Mouse (Mus musculus) MEL (cell line): ENCODE data around the gene Atg9b. TPM values are rescaled to one million over a fixed set of nuclear protein-coding genes. Genes with fewer than 3 reads are reported as not detected.

Experiments used
- DNase-seq: peaks from one replicate; pipeline ENCODE4 v3.0.0; 2011; ENCODE audit warnings: low read depth, low spot score
- H3K27ac ChIP-seq: 2 replicates; pipeline ENCODE4 v1.5.1; 2012; ENCODE audit warnings: low read depth, mild to moderate bottlenecking, control low read depth, low read length, moderate library complexity; ENCODE audit not compliant: control insufficient read depth
- H3K27me3 ChIP-seq, 2 experiments: fragments of 150-350 bp in 1 of 2; sonication (generic) in 1 of 2; 2 replicates each; pipeline ENCODE4 v1.6.1; 2012; ENCODE audit warnings: low read length in 2 of 2, mild to moderate bottlenecking in 2 of 2, improper control_type of control experiment in 1 of 2, moderate library complexity in 1 of 2; ENCODE audit not compliant: insufficient read depth in 2 of 2, control insufficient read depth in 1 of 2
- H3K36me3 ChIP-seq, 2 experiments: 2 replicates each; pipeline ENCODE4 v1.6.1; 2012 to 2014; ENCODE audit warnings: low read length in 2 of 2, improper control_type of control experiment in 1 of 2, inconsistent platforms in 1 of 2, mild to moderate bottlenecking in 1 of 2; ENCODE audit not compliant: insufficient read depth in 2 of 2, control insufficient read depth in 1 of 2
- H3K4me1 ChIP-seq, 2 experiments: fragments of 150-350 bp in 1 of 2; sonication (generic) in 1 of 2; 2 replicates each; pipeline ENCODE4 v1.6.1; 2012; ENCODE audit warnings: low read length in 2 of 2, improper control_type of control experiment in 1 of 2, mild to moderate bottlenecking in 1 of 2; ENCODE audit not compliant: insufficient read depth in 2 of 2, control insufficient read depth in 1 of 2
- H3K4me3 ChIP-seq, 2 experiments: fragments of 150-350 bp in 1 of 2; sonication (generic) in 1 of 2; 2 replicates each; pipeline ENCODE4 v1.5.1; 2012; ENCODE audit warnings: low read depth in 2 of 2, low read length in 2 of 2, mild to moderate bottlenecking in 2 of 2, moderate library complexity in 2 of 2, control low read depth in 1 of 2, improper control_type of control experiment in 1 of 2; ENCODE audit not compliant: control insufficient read depth in 1 of 2, insufficient read depth in 1 of 2
- H3K79me2 ChIP-seq: 2 replicates; pipeline ENCODE4 v1.6.1; 2012; ENCODE audit warnings: mild to moderate bottlenecking, low read length, moderate library complexity; ENCODE audit not compliant: control insufficient read depth, poor library complexity, insufficient read depth
- H3K9ac ChIP-seq: 2 replicates; pipeline ENCODE4 v1.6.1; 2012; ENCODE audit warnings: low read depth, mild to moderate bottlenecking, control low read depth, low read length, moderate library complexity; ENCODE audit not compliant: control insufficient read depth, poor library complexity, severe bottlenecking
- H3K9me3 ChIP-seq: fragments of 150-350 bp; sonication (generic); replicated peaks from 2 replicates; pipeline ENCODE4 v1.6.1; 2012; ENCODE audit warnings: mild to moderate bottlenecking, low read length, improper control_type of control experiment, moderate library complexity; ENCODE audit not compliant: insufficient read depth
- BHLHE40 ChIP-seq: IDR thresholded peaks from 2 replicates; pipeline ENCODE4 v1.6.1; 2012; ENCODE audit warnings: low read depth, mild to moderate bottlenecking, inconsistent platforms, low read length, improper control_type of control experiment, borderline replicate concordance
- CHD1 ChIP-seq: IDR thresholded peaks from 2 replicates; pipeline ENCODE4 v1.6.1; 2012; ENCODE audit warnings: low read depth, mild to moderate bottlenecking, inconsistent platforms, low read length, improper control_type of control experiment
- CTCF ChIP-seq, 3 experiments: IDR thresholded peaks in 2 of 3; conservative IDR thresholded peaks in 1 of 3; 2 replicates each; pipeline ENCODE4 v1.5.1; 2011 to 2012; ENCODE audit warnings: low read length in 3 of 3, low read depth in 2 of 3, mild to moderate bottlenecking in 2 of 3, improper control_type of control experiment in 1 of 3, inconsistent platforms in 1 of 3, mixed read lengths in 1 of 3, moderate library complexity in 1 of 3; ENCODE audit not compliant: control insufficient read depth in 1 of 3, insufficient read depth in 1 of 3, poor library complexity in 1 of 3, severe bottlenecking in 1 of 3
- ELF1 ChIP-seq: IDR thresholded peaks from 2 replicates; pipeline ENCODE4 v1.6.1; 2014; ENCODE audit warnings: low read depth, mild to moderate bottlenecking, inconsistent platforms, low read length, improper control_type of control experiment, moderate library complexity
- EP300 ChIP-seq, 2 experiments: IDR thresholded peaks; 2 replicates each; pipeline ENCODE4 v1.6.1; 2011; ENCODE audit warnings: improper control_type of control experiment in 2 of 2, low read length in 2 of 2, low read depth in 1 of 2, mild to moderate bottlenecking in 1 of 2
- ETS1 ChIP-seq: IDR thresholded peaks from 2 replicates; pipeline ENCODE4 v1.6.1; 2012; ENCODE audit warnings: low read depth, mild to moderate bottlenecking, inconsistent platforms, low read length, improper control_type of control experiment, moderate library complexity
- GABPA ChIP-seq: IDR thresholded peaks from 2 replicates; pipeline ENCODE4 v1.6.1; 2012; ENCODE audit warnings: low read depth, mild to moderate bottlenecking, inconsistent platforms, low read length, improper control_type of control experiment, moderate library complexity
- HCFC1 ChIP-seq: IDR thresholded peaks from 2 replicates; pipeline ENCODE4 v1.6.1; 2012; ENCODE audit warnings: low read depth, mild to moderate bottlenecking, inconsistent platforms, low read length, improper control_type of control experiment, moderate library complexity
- JUND ChIP-seq: IDR thresholded peaks from 2 replicates; pipeline ENCODE4 v1.6.1; 2011; ENCODE audit warnings: low read depth, mild to moderate bottlenecking, improper control_type of control experiment, low read length
- KAT2A ChIP-seq: conservative IDR thresholded peaks from 2 replicates; pipeline ENCODE4 v1.6.1; 2012; ENCODE audit warnings: low read depth, low read length, improper control_type of control experiment, inconsistent platforms
- MAX ChIP-seq: IDR thresholded peaks from 2 replicates; pipeline ENCODE4 v1.6.1; 2011; ENCODE audit warnings: low read length, improper control_type of control experiment
- MAZ ChIP-seq: IDR thresholded peaks from 2 replicates; pipeline ENCODE4 v1.6.1; 2012; ENCODE audit warnings: low read depth, mild to moderate bottlenecking, inconsistent platforms, low read length, improper control_type of control experiment
- MEF2A ChIP-seq: IDR thresholded peaks from 2 replicates; pipeline ENCODE4 v1.6.1; 2014; ENCODE audit warnings: low read depth, mild to moderate bottlenecking, inconsistent platforms, low read length, improper control_type of control experiment; ENCODE audit not compliant: poor library complexity, insufficient replicate concordance, severe bottlenecking; ENCODE audit errors: extremely low read depth
- MXI1 ChIP-seq: IDR thresholded peaks from 2 replicates; pipeline ENCODE4 v1.6.1; 2011; ENCODE audit warnings: mild to moderate bottlenecking, low read depth, low read length, improper control_type of control experiment
- MYB ChIP-seq: IDR thresholded peaks from 2 replicates; pipeline ENCODE4 v1.6.1; 2011; ENCODE audit warnings: mild to moderate bottlenecking, low read depth, low read length, improper control_type of control experiment
- MYC ChIP-seq: IDR thresholded peaks from 2 replicates; pipeline ENCODE4 v1.6.1; 2011; ENCODE audit warnings: low read depth, mild to moderate bottlenecking, low read length, improper control_type of control experiment, moderate library complexity
- NELFE ChIP-seq: IDR thresholded peaks from 2 replicates; pipeline ENCODE4 v1.6.1; 2011; ENCODE audit warnings: low read depth, low read length, improper control_type of control experiment
- POLR2A ChIP-seq, 2 experiments: IDR thresholded peaks; 2 replicates each; pipeline ENCODE4 v1.6.1; 2011 to 2012; ENCODE audit warnings: low read length in 2 of 2, mild to moderate bottlenecking in 2 of 2, control low read depth in 1 of 2, improper control_type of control experiment in 1 of 2, low read depth in 1 of 2, moderate library complexity in 1 of 2; ENCODE audit not compliant: control insufficient read depth in 1 of 2, insufficient read depth in 1 of 2, poor library complexity in 1 of 2
- POLR2AphosphoS2 ChIP-seq: IDR thresholded peaks from 2 replicates; pipeline ENCODE4 v1.6.1; 2011; ENCODE audit warnings: low read length, improper control_type of control experiment
- POLR2AphosphoS5 ChIP-seq: IDR thresholded peaks from 2 replicates; pipeline ENCODE4 v1.6.1; 2012; ENCODE audit warnings: low read depth, borderline replicate concordance, mild to moderate bottlenecking, inconsistent platforms, low read length, moderate library complexity, mixed read lengths
- RAD21 ChIP-seq: IDR thresholded peaks from 2 replicates; pipeline ENCODE4 v1.6.1; 2011; ENCODE audit warnings: mild to moderate bottlenecking, low read depth, low read length, improper control_type of control experiment
- RCOR1 ChIP-seq: IDR thresholded peaks from 2 replicates; pipeline ENCODE4 v1.6.1; 2012; ENCODE audit warnings: low read depth, mild to moderate bottlenecking, inconsistent platforms, low read length, improper control_type of control experiment
- SIN3A ChIP-seq: IDR thresholded peaks from 2 replicates; pipeline ENCODE4 v1.6.1; 2012; ENCODE audit warnings: low read length, improper control_type of control experiment, inconsistent platforms
- SMC3 ChIP-seq: IDR thresholded peaks from 2 replicates; pipeline ENCODE4 v1.6.1; 2011; ENCODE audit warnings: low read depth, low read length, improper control_type of control experiment
- TAL1 ChIP-seq: IDR thresholded peaks from 2 replicates; pipeline ENCODE4 v1.6.1; 2012; ENCODE audit warnings: mild to moderate bottlenecking, inconsistent platforms, low read length, moderate library complexity, mixed read lengths
- TBP ChIP-seq: IDR thresholded peaks from 2 replicates; pipeline ENCODE4 v1.8.0; 2011; ENCODE audit warnings: low read depth, low read length, improper control_type of control experiment
- UBTF ChIP-seq: IDR thresholded peaks from 2 replicates; pipeline ENCODE4 v1.6.1; 2012; ENCODE audit warnings: low read depth, mild to moderate bottlenecking, inconsistent platforms, low read length, improper control_type of control experiment, moderate library complexity, borderline replicate concordance; ENCODE audit not compliant: insufficient read depth
- USF2 ChIP-seq, 2 experiments: IDR thresholded peaks; 2 replicates each; pipeline ENCODE4 v1.6.1; 2011 to 2012; ENCODE audit warnings: improper control_type of control experiment in 2 of 2, low read length in 2 of 2, borderline replicate concordance in 1 of 2, inconsistent platforms in 1 of 2, low read depth in 1 of 2, mild to moderate bottlenecking in 1 of 2; ENCODE audit not compliant: insufficient read depth in 1 of 2
- ZC3H11A ChIP-seq: IDR thresholded peaks from 2 replicates; pipeline ENCODE4 v1.6.1; 2012; ENCODE audit warnings: low read depth, mild to moderate bottlenecking, inconsistent platforms, low read length, improper control_type of control experiment
- ZKSCAN1 ChIP-seq: IDR thresholded peaks from 2 replicates; pipeline ENCODE4 v1.6.1; 2012; ENCODE audit warnings: low read depth, mild to moderate bottlenecking, inconsistent platforms, low read length, improper control_type of control experiment, moderate library complexity
- ZMIZ1 ChIP-seq: IDR thresholded peaks from 2 replicates; pipeline ENCODE4 v1.6.1; 2012; ENCODE audit warnings: low read depth, mild to moderate bottlenecking, inconsistent platforms, low read length, improper control_type of control experiment, moderate library complexity
- ZNF384 ChIP-seq: IDR thresholded peaks from 2 replicates; pipeline ENCODE4 v1.6.1; 2012; ENCODE audit warnings: low read depth, mild to moderate bottlenecking, inconsistent platforms, low read length, improper control_type of control experiment
- polyA plus RNA-seq, 2 experiments: library from polyadenylated mRNA; stranded (reverse) in 1 of 2; unstranded in 1 of 2; fragments of >175 nt in 1 of 2; fragments of >200 nt in 1 of 2; gene quantifications; 2 replicates each; pipeline versions ENCODE4 v1.2.1 to v1.2.4; 2012; ENCODE audit warnings: low replicate concordance in 2 of 2, low read depth in 1 of 2; ENCODE audit not compliant: insufficient read length in 2 of 2, insufficient read depth in 1 of 2, missing spikeins in 1 of 2
- total RNA-seq: library from RNA; depleted of rRNA; stranded (reverse); fragments of 300-350 nt; gene quantifications from 2 replicates; pipeline ENCODE4 v1.2.3, GENCODE M21; 2012

Atg9b gene
- total and polyA plus RNA-seq, 3 experiments = 41.2 to 41.5 TPM; not detected in 1

GRCm38 (mm10) chr5:24360792-24361454 is 31.0 kb downstream of the Atg9b start (continued):
- TF ChIP-seq ZKSCAN1 = no peak
- no peak for TF ChIP-seq GABPA
- TF ChIP-seq MXI1 = peak; percentile 56; the same call in 1 of the 2 replicates
- TF ChIP-seq USF2 (IDR thresholded peaks at IDR 0.05; ENCODE audit: borderline replicate concordance in 1 of 2, insufficient read depth in 1 of 2, low read depth in 1 of 2, low read length in 2 of 2) = no peak
- TF ChIP-seq JUND = peak; percentile 69; the same call in 1 of the 2 replicates
- TF ChIP-seq SMC3 = peak; percentile 100
- TF ChIP-seq ELF1 = no peak
- TF ChIP-seq ETS1 = peak; percentile 32; the same call in 1 of the 2 replicates
- TF ChIP-seq EP300 (IDR thresholded peaks at IDR 0.05; ENCODE audit: low read depth in 1 of 2, low read length in 2 of 2) = no peak; a peak in 1 of 4 replicates
- TF ChIP-seq MAX = no peak
- TF ChIP-seq TAL1 = no peak
- peak; percentile 52; the same call in 1 of the 2 replicates for TF ChIP-seq HCFC1

GRCm38 (mm10) chr5:24357461-24357860 is 34.5 kb downstream of the Atg9b start:
- Histone ChIP-seq H3K36me3 (no peaks in the 10 kb centered on the region), H3K4me1 (peaks cover 0 to 5% of the 10 kb centered on the region in 2 experiments; a peak in 2 of 4 replicates), H3K27me3 (peaks cover 0 to 2% of the 10 kb centered on the region in 2 experiments; a peak in 3 of 4 replicates), H3K4me3 (no peak overlapping the region), H3K79me2 (no peaks in the 10 kb centered on the region), H3K9me3 (no peaks in the 10 kb centered on the region), H3K27ac (no peak overlapping the region), H3K9ac (no peak overlapping the region)
- DNase-seq = peak; percentile 90
- TF ChIP-seq MAX = no peak
- TF ChIP-seq UBTF = no peak
- peak; percentile 84 for TF ChIP-seq MXI1
- TF ChIP-seq HCFC1 = no peak
- no peak for TF ChIP-seq POLR2A (IDR thresholded peaks at IDR 0.05; ENCODE audit: control insufficient read depth in 1 of 2, insufficient read depth in 1 of 2, low read depth in 1 of 2, low read length in 2 of 2, poor library complexity in 1 of 2)
- TF ChIP-seq ZMIZ1 = no peak
- no peak for TF ChIP-seq TBP
- TF ChIP-seq ZKSCAN1 = no peak
- no peak for TF ChIP-seq ZNF384
- no peak for TF ChIP-seq ELF1
- no peak for TF ChIP-seq BHLHE40
- no peak for TF ChIP-seq MEF2A
- no peak for TF ChIP-seq MAZ
- peak; percentile 92 for TF ChIP-seq SIN3A
- TF ChIP-seq ETS1 = no peak
- TF ChIP-seq MYB = no peak
- TF ChIP-seq TAL1 = no peak
- no peak for TF ChIP-seq CHD1
- peak; percentile 43 for TF ChIP-seq ZC3H11A
- no peak for TF ChIP-seq MYC
- TF ChIP-seq JUND = no peak
- peak; percentile 70 for TF ChIP-seq SMC3
- no peak for TF ChIP-seq NELFE
- no peak for TF ChIP-seq POLR2AphosphoS5
- peak; percentile 41 for TF ChIP-seq RAD21
- no peak for TF ChIP-seq KAT2A
- TF ChIP-seq CTCF (IDR thresholded peaks at IDR 0.05 in 2 of 3, conservative IDR thresholded peaks at IDR 0.05 in 1 of 3; ENCODE audit: control insufficient read depth in 1 of 3, insufficient read depth in 1 of 3, low read depth in 2 of 3, low read length in 3 of 3, poor library complexity in 1 of 3, severe bottlenecking in 1 of 3) = peak; percentile 28 to 58 (median 46)
- no peak for TF ChIP-seq RCOR1
- no peak for TF ChIP-seq POLR2AphosphoS2
